Mouse (Mus musculus) spleen, adult 10 weeks (tissue): ENCODE measurements around the gene Slc16a4. TPM values are rescaled to one million over a fixed set of nuclear protein-coding genes. Genes with fewer than 3 reads are reported as not detected.

Experiments
- polyA plus RNA-seq: library from polyadenylated mRNA; stranded (reverse); fragments of 350-450 nt; fragmentation: Illumina TruSeq; extraction: RNeasy Lipid Tissue Mini Kit (QIAGEN cat#74804); gene quantifications from one replicate; pipeline ENCODE4 v1.2.3, GENCODE M21; 2015; ENCODE audit warnings: low replicate concordance; ENCODE audit not compliant: insufficient read depth

Slc16a4 gene
- 0.52 TPM for polyA plus RNA-seq

GRCm38 (mm10) chr3:107290764-107291381, at the start of gene Slc16a4:
Gene Slc16a4 (plus strand): TSS chr3:107291230.

DNA sequence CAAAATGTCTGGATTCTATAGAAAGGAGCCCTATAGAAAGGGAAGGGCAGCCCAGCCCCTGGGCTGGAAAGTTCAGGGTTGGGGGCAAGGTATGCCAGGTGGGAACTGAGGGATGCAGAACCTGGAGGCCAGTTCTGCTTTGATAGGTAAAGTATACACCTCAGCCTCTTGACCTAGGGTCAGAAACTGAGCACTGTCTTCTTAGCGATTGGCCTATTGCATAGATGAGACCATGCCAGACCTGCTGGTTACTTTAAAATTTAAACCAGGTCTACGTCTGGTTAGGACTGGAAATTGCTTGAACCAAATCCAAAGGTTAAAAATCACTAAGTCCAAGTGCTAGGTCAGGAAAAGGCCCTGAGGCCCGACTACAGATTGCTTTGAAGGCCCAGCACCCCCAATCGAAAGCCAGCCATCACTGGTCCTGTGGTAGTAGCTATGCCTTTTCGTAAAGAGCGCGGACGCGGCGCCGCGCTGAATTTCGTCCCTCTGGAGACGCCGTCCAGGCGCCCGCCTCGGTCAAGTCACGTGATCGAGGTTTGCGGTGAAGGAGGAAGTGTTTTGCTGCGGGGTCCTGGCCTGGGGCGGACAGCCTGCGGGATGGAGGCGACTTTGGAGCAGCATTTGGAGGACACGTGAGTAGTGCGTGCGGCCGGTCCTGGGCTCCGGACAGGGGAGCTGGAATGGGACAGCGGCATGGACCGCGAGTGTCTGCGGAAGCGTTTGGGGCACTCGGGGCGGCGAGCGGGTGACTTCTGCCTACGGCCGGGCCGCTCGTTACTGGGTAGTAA, 12.4 kb upstream of the Slc16a4 start, which contains the start of gene Lamtor5:
Gene Lamtor5, plus strand, starts transcription at position 380 of the 791 bp plus-strand sequence.

GRCm38 (mm10) chr3:107333381-107334201, 42.6 kb downstream of the Slc16a4 start, which contains the start of gene Rbm15:
Gene Rbm15 (minus strand): TSS chr3:107333673.

Other genes with a start within 250 kb of the Slc16a4 start
- gene Kcna2, start 190.1 kb upstream of the Slc16a4 start, polyA plus RNA-seq: 10.8 TPM
- gene Kcna10, start 108.2 kb upstream of the Slc16a4 start, polyA plus RNA-seq: not detected
- gene Cym, start 69.5 kb upstream of the Slc16a4 start, polyA plus RNA-seq: 0.33 TPM
- gene A630076J17Rik, start 60.6 kb upstream of the Slc16a4 start, polyA plus RNA-seq: not detected
- gene Prok1, start 51.5 kb upstream of the Slc16a4 start, polyA plus RNA-seq: not detected
- gene Lamtor5, start 12.4 kb upstream of the Slc16a4 start, polyA plus RNA-seq: 145 TPM
- 20.8 TPM for gene Rbm15, start 42.4 kb downstream of the Slc16a4 start, polyA plus RNA-seq
- gene Kcnc4, start 168.3 kb downstream of the Slc16a4 start, polyA plus RNA-seq: not detected
- 0.35 TPM for gene Slc6a17, start 226.8 kb downstream of the Slc16a4 start, polyA plus RNA-seq